Mouse (Mus musculus) midbrain, embryonic 14.5 days (tissue): ENCODE measurements around the gene Rnpepl1. TPM values are rescaled to one million over a fixed set of nuclear protein-coding genes. Genes with fewer than 3 reads are reported as not detected.

Experiments
- ATAC-seq: fragments of 200-750 bp; cut with Nextera tagmentation; 2 replicates; pipeline ENCODE4 v1.8.0; 2017; ENCODE audit warnings: moderate number of reproducible peaks, moderate library complexity; ENCODE audit not compliant: low FRiP score, low TSS enrichment
- DNase-seq: peaks from one replicate; pipeline ENCODE4 v3.0.0-alpha.2; 2015
- H3K27ac ChIP-seq: fragments of 300-500 bp; sonication (generic); replicated peaks from 2 replicates; pipeline ENCODE4 v1.5.1; 2014; ENCODE audit warnings: mild to moderate bottlenecking, low read depth, low read length, moderate library complexity
- H3K27me3 ChIP-seq: fragments of 300-500 bp; sonication (generic); 2 replicates; pipeline ENCODE4 v1.6.1; 2014; ENCODE audit warnings: low read length, control low read depth, mixed read lengths; ENCODE audit not compliant: control insufficient read depth, insufficient read depth
- H3K36me3 ChIP-seq: fragments of 300-500 bp; sonication (generic); 2 replicates; pipeline ENCODE4 v1.6.1; 2014; ENCODE audit warnings: low read length, control low read depth; ENCODE audit not compliant: control insufficient read depth, insufficient read depth
- H3K4me1 ChIP-seq: fragments of 300-500 bp; sonication (generic); 2 replicates; pipeline ENCODE4 v1.6.1; 2014; ENCODE audit warnings: mild to moderate bottlenecking, antibody characterized with exemption, low read length, control low read depth; ENCODE audit not compliant: control insufficient read depth, insufficient read depth
- H3K4me2 ChIP-seq: fragments of 300-500 bp; sonication (generic); 2 replicates; pipeline ENCODE4 v1.6.1; 2014; ENCODE audit warnings: mild to moderate bottlenecking, low read length, moderate library complexity
- H3K4me3 ChIP-seq: fragments of 300-500 bp; sonication (generic); replicated peaks from 2 replicates; pipeline ENCODE4 v1.5.1; 2014; ENCODE audit warnings: low read depth, low read length
- H3K9ac ChIP-seq: fragments of 300-500 bp; sonication (generic); replicated peaks from 2 replicates; pipeline ENCODE4 v1.6.1; 2014; ENCODE audit warnings: mild to moderate bottlenecking, low read length, moderate library complexity
- H3K9me3 ChIP-seq: fragments of 300-500 bp; sonication (generic); 2 replicates; pipeline ENCODE4 v1.6.1; 2016; ENCODE audit warnings: low read length, control low read depth, mixed read lengths; ENCODE audit not compliant: control insufficient read depth
- WGBS: fragments of 180-500 bp; shearing (Covaris S2); extraction: QIAGEN DNeasy Blood & Tissue Kit; methylation state at CpG from one replicate; pipeline ENCODE4 v1.1.7; 2014; 5-methylcytosine and 5-hydroxymethylcytosine counted together
- polyA plus RNA-seq: library from polyadenylated mRNA; unstranded; fragments of >200 nt; fragmentation: Nextera tagmentation; extraction: Ambion mirVana; gene quantifications from 2 replicates; pipeline ENCODE4 v1.2.1, GENCODE M21; 2014

Gene Rnpepl1
- polyA plus RNA-seq, 1 experiment from 2014 or later = 26.8 TPM

DNA sequence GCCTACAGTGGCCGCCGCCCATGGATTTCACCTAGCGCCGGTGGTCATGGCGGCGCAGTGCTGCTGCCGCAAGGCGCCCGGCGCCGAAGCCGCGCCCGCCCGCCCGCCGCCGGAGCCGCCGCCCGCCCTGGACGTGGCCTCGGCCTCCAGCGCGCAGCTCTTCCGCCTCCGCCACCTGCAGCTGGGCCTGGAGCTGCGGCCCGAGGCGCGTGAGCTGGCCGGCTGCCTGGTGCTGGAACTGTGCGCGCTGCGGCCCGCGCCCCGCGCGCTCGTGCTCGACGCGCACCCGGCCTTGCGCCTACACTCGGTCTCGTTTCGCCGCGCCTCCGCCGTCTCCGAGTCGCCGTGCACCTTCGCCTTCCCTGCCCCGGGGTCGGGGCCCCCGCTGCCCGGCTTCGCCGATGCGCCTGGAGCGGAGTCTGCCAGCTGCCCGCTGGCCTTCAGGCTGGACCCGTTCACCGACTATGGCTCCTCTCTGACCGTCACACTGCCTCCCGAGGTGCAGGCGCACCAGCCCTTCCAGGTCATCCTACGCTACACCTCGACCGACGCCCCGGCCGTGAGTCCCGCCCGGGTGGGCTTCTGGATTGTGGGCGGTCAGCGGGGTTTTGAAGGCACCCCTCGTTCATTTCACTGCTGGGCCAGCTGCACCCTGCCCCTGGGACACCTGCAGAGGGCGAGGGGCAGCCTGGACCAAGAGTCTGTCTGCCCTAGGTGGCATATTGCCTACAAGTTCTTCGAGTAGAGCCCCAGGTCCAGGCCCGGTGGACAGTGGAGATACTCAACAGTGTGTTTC lies 540 bp downstream of the Rnpepl1 start:
- ATAC-seq (peak; percentile 39), DNase-seq (peak; percentile 82)
- peak overlapping the region; percentile 95 for H3K27ac ChIP-seq
- H3K27me3 ChIP-seq = 0 out of 2 replicates have a peak, but pooled peaks cover 5% of the 10 kb centered on the region
- H3K4me3 ChIP-seq = peak overlapping the region; percentile 78
- peaks cover 24% of the 10 kb centered on the region for H3K36me3 ChIP-seq
- no peaks in the 10 kb centered on the region for H3K9me3 ChIP-seq
- H3K9ac ChIP-seq = peak overlapping the region; percentile 97
- H3K4me2 ChIP-seq = peak overlapping the region; percentile 94
- under 1% methylated on average over 68 of the region's 85 CpGs for WGBS
- peaks cover 36% of the 10 kb centered on the region for H3K4me1 ChIP-seq

DNA sequence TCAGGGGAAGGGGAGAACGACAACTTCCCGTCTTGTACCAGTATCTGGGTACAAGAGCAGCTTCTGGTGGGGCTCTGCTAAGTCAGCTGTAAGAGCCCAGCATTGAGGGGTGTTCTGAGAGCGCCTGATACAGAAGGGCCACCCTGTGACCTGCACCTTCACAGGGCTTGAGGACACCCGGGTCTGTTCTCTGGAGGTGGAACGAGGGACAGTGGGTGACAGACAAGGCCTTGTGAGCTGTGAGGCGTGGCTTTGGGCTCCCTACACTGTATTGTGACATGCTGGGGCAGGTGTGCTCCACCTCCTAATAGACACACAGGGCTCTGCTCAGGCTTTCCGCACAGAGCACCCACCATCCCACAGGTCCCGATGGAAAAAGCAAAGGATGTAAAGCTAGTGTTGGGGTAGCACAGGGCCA lies 1.1 kb downstream of the Rnpepl1 start:
- Histone ChIP-seq H3K36me3 (peaks cover 30% of the 10 kb centered on the region), H3K27ac (peak overlapping the region; percentile 95), H3K9me3 (no peaks in the 10 kb centered on the region), H3K9ac (peak overlapping the region; percentile 97), H3K4me3 (peak overlapping the region; percentile 78), H3K27me3 (0 out of 2 replicates have a peak, but pooled peaks cover 5% of the 10 kb centered on the region), H3K4me2 (peak overlapping the region; percentile 94), H3K4me1 (peaks cover 36% of the 10 kb centered on the region)
- 35% methylated on average over 8 of the region's 8 CpGs for WGBS
- no peak for ATAC-seq
- DNase-seq = no peak

DNA sequence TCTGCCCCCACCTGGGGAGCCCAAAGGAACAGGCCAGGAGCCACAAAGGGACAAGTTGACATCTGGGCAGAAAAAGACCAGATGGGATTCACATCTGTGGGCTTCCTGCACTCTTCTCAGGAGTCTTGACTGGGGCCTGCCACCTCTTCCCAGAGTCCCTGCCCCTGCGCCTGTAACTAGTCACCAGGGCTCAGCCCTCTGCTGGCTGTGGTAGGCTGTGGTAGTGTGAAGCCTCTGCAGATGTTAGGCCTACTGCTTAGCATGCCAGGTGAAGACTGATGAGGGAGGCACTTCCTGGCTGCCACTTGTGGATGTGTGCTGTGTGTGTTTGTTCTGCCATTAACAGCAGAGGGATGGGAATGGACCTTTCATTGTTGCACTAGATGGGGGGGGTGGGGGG lies 1.7 kb downstream of the Rnpepl1 start:
- DNase-seq (peak; percentile 32), ATAC-seq (no peak)
- 47% methylated on average over 1 of the region's 1 CpGs for WGBS
- H3K27me3 ChIP-seq = 0 out of 2 replicates have a peak, but pooled peaks cover 5% of the 10 kb centered on the region
- H3K9me3 ChIP-seq = no peaks in the 10 kb centered on the region
- peak overlapping the region; percentile 94 for H3K4me2 ChIP-seq
- peak overlapping the region; percentile 97; the same call in 1 of the 2 replicates for H3K9ac ChIP-seq
- H3K36me3 ChIP-seq = peaks cover 35% of the 10 kb centered on the region
- H3K4me1 ChIP-seq = peaks cover 36% of the 10 kb centered on the region
- peak overlapping the region; percentile 78 for H3K4me3 ChIP-seq
- H3K27ac ChIP-seq = peak overlapping the region; percentile 95

DNA sequence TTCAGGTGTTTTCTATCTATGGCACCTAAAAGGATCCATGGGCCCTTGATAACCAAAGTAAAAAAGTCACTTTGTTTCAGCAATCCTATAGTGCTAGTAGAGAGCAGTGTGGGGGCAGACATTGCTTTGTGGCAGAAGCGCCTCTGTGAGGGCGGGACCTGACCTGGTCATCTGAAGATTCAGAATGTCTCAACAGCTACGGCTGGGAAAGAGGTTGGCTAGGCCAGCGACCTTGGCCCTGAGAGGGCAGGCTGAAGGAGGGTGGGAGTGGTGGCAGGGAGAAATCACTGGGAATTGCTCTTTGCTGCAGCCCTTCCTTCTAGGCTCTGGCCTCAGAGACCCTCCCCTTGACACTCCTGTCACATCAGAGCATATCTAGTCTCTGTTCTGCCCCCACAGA lies 3.7 kb downstream of the Rnpepl1 start:
- H3K27me3 ChIP-seq = no peaks in the 10 kb centered on the region
- peaks cover 27% of the 10 kb centered on the region for H3K4me1 ChIP-seq
- no peak overlapping the region for H3K4me2 ChIP-seq
- H3K4me3 ChIP-seq = no peak overlapping the region
- H3K27ac ChIP-seq = no peak overlapping the region
- ATAC-seq (no peak), DNase-seq (no peak)
- H3K9ac ChIP-seq = no peak overlapping the region
- 80% methylated on average over 4 of the region's 4 CpGs for WGBS
- no peaks in the 10 kb centered on the region for H3K9me3 ChIP-seq
- peaks cover 55% of the 10 kb centered on the region for H3K36me3 ChIP-seq

DNA sequence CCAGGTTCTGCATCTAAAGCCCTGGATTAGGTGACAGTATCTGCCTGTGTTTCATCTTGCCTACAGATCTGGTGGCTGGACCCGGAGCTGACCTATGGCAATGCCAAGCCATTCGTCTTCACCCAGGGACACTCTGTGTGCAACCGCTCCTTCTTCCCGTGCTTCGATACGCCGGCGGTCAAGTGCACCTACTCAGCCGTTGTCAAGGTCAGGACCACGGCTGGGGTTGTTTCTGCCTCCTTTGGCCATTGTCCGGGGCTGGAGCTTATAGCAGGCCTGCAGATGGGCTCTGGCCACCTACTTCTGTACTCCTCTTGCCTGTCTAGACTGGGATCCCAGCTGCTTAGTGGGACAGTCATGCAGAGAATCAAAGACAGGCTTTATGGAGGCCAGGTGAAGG lies 4.4 kb downstream of the Rnpepl1 start:
- H3K9me3 ChIP-seq = no peaks in the 10 kb centered on the region
- no peaks in the 10 kb centered on the region for H3K27me3 ChIP-seq
- H3K4me1 ChIP-seq = peaks cover 19% of the 10 kb centered on the region
- WGBS = 96% methylated on average over 11 of the region's 11 CpGs
- ATAC-seq (no peak), DNase-seq (no peak)
- no peak overlapping the region for H3K4me2 ChIP-seq
- H3K36me3 ChIP-seq = peaks cover 62% of the 10 kb centered on the region
- no peak overlapping the region for H3K27ac ChIP-seq
- H3K4me3 ChIP-seq = no peak overlapping the region
- no peak overlapping the region for H3K9ac ChIP-seq

DNA sequence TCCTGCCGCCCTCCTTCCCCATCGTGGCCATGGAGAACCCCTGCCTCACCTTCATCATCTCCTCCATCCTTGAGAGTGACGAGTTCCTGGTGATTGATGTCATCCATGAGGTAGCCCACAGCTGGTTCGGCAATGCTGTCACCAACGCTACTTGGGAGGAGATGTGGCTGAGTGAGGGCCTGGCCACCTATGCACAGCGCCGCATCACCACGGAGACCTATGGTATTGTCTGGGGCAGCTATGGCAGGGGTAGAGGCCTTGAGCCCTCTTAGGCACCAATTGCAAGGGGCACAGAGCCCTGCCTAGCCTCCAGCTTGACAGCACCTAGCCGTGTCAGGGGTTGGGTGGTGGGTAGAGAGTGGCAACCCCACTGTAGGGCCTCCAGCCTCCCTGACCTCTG lies 6.1 kb downstream of the Rnpepl1 start:
- Histone ChIP-seq H3K9ac (no peak overlapping the region), H3K4me1 (peaks cover 13% of the 10 kb centered on the region), H3K36me3 (peaks cover 75% of the 10 kb centered on the region), H3K27ac (no peak overlapping the region), H3K4me2 (no peak overlapping the region), H3K4me3 (no peak overlapping the region), H3K9me3 (no peaks in the 10 kb centered on the region), H3K27me3 (no peaks in the 10 kb centered on the region)
- ATAC-seq = no peak
- no peak for DNase-seq
- WGBS = 96% methylated on average over 9 of the region's 9 CpGs

DNA sequence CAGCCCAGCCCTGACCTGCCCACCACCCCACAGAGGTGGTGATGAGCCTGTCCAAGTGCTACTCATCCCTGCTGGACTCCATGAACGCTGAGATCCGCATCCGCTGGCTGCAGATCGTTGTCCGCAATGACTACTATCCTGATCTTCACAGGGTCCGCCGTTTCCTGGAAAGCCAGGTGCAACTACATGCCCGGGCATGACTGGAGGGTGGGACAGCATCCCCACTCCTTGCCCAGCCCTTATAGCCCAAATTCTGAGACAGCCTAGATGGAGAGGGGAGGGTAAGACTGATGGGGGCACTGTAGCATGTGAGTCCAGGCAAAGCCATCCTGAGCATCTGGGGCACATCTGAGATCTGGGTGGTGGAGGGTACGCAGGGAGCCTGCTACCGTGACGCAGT lies 8.6 kb downstream of the Rnpepl1 start:
- no peaks in the 10 kb centered on the region for H3K4me1 ChIP-seq
- 97% methylated on average over 11 of the region's 11 CpGs for WGBS
- peaks cover 71% of the 10 kb centered on the region for H3K36me3 ChIP-seq
- H3K9me3 ChIP-seq = no peaks in the 10 kb centered on the region
- no peak overlapping the region for H3K4me2 ChIP-seq
- DNase-seq = no peak
- no peak overlapping the region for H3K9ac ChIP-seq
- H3K4me3 ChIP-seq = no peak overlapping the region
- H3K27me3 ChIP-seq = no peaks in the 10 kb centered on the region
- no peak for ATAC-seq
- H3K27ac ChIP-seq = no peak overlapping the region

DNA sequence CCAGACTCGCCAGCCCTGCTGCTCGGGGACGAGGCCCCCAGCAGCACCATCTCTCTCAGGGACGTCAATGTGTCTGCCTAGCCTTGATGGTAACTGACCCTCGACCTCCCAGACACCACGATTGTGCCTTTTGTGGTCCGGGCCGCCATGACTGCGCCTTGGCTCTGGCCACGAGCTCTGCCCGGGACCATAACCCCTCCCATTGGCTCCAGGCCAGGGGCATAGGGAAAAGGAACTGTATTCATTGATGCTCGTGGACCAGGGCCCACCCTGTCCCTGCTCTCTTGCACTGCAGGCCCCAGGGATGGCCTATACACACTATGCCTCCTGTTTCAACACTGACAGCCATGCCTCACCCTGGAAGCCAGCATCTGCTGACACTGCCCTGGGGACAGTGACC lies 9.2 kb downstream of the Rnpepl1 start:
- 86% methylated on average over 12 of the region's 12 CpGs for WGBS
- DNase-seq (no peak), ATAC-seq (no peak)
- Histone ChIP-seq H3K4me3 (no peak overlapping the region), H3K27ac (no peak overlapping the region), H3K27me3 (no peaks in the 10 kb centered on the region), H3K9me3 (no peaks in the 10 kb centered on the region), H3K4me2 (no peak overlapping the region), H3K36me3 (peaks cover 65% of the 10 kb centered on the region), H3K4me1 (no peaks in the 10 kb centered on the region), H3K9ac (no peak overlapping the region)
